Mouse (Mus musculus): ENCODE measurements around the gene Foxf2. TPM values are rescaled to one million over a fixed set of nuclear protein-coding genes. Genes with fewer than 3 reads are reported as not detected.

The Foxf2 gene
- polyA plus RNA-seq (2012; ENCODE audit: insufficient read depth, insufficient read length, missing spikeins), result not detected in 2 replicates

GRCm38 (mm10) chr13:31625333-31626101, at the start of gene Foxf2:
Foxf2 (plus strand) TSS chr13:31625816.
- Histone ChIP-seq H3K4me1 (ENCODE audit: control insufficient read depth, insufficient read depth, low read length) (no peaks in the 10 kb centered on the region; the same call in 1 of the 2 replicates), H3K4me3 (ENCODE audit: insufficient read depth, low read length) (peak within 1 kb of the TSS; percentile 37), H3K27ac (ENCODE audit: insufficient read depth, low read depth, low read length) (no peak within 1 kb of the TSS)
- TF ChIP-seq CTCF (IDR thresholded peaks at IDR 0.05; ENCODE audit: low read depth, low read length), result no peak
- no peak for TF ChIP-seq POLR2A (IDR thresholded peaks at IDR 0.05; ENCODE audit: borderline replicate concordance, low read depth, low read length)

GRCm38 (mm10) chr13:31576696-31577095, 48.9 kb upstream of the Foxf2 start:
- no peak for TF ChIP-seq POLR2A (IDR thresholded peaks at IDR 0.05; ENCODE audit: borderline replicate concordance, low read depth, low read length)
- TF ChIP-seq CTCF (IDR thresholded peaks at IDR 0.05; ENCODE audit: low read depth, low read length), result no peak
- no peaks in the 10 kb centered on the region for H3K4me1 ChIP-seq (ENCODE audit: control insufficient read depth, insufficient read depth, low read length)
- H3K27ac ChIP-seq (ENCODE audit: insufficient read depth, low read depth, low read length), result no peak overlapping the region
- no peak overlapping the region for H3K4me3 ChIP-seq (ENCODE audit: insufficient read depth, low read length)

DNA sequence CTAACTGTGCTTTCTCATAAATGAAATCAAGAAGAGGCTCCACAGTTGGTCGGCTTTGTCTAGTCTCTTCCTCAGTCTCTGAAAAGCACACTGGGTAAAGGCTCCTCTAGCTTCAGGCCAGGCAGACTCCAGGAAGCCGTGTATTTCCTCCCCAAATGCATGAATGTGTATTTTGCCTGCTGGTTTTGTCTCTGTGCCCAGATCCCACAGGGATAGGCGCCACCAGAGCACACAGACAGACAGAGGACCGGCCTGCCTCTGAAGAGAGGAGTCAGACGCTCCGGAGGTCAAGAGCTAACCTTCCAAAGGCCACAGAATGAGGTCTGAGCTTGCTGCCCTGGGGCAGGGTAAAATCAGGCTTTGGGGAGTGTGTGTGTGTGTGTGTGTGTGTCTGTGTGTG, 48.0 kb upstream of the Foxf2 start:
- TF ChIP-seq CTCF (IDR thresholded peaks at IDR 0.05; ENCODE audit: low read depth, low read length) (no peak), POLR2A (IDR thresholded peaks at IDR 0.05; ENCODE audit: borderline replicate concordance, low read depth, low read length) (no peak)
- Histone ChIP-seq H3K4me3 (ENCODE audit: insufficient read depth, low read length) (no peak overlapping the region), H3K27ac (ENCODE audit: insufficient read depth, low read depth, low read length) (no peak overlapping the region), H3K4me1 (ENCODE audit: control insufficient read depth, insufficient read depth, low read length) (no peaks in the 10 kb centered on the region)

GRCm38 (mm10) chr13:31578389-31578788, 47.2 kb upstream of the Foxf2 start:
- Histone ChIP-seq H3K4me1 (ENCODE audit: control insufficient read depth, insufficient read depth, low read length) (no peaks in the 10 kb centered on the region), H3K4me3 (ENCODE audit: insufficient read depth, low read length) (no peak overlapping the region), H3K27ac (ENCODE audit: insufficient read depth, low read depth, low read length) (no peak overlapping the region)
- no peak for TF ChIP-seq CTCF (IDR thresholded peaks at IDR 0.05; ENCODE audit: low read depth, low read length)
- no peak for TF ChIP-seq POLR2A (IDR thresholded peaks at IDR 0.05; ENCODE audit: borderline replicate concordance, low read depth, low read length)

DNA sequence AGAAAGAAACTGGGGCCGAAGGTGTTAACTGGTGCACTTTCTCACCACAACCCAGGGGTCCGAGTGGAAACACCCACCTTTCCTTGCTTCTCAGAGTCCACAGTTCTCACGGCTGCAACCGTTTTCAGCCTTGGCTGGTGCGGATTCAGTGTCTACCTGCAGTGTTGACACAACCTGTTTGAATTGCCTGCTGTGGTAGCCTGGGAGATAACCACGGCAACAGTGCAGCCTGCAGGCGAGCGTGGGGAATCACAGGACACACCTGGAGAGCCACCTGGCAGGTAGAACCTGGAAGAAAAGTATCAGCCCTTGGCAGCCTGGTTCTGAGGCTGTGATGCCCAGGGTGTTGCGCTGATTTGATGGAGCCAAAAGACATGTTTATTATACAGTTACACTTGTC, 45.8 kb upstream of the Foxf2 start:
- no peaks in the 10 kb centered on the region for H3K4me1 ChIP-seq (ENCODE audit: control insufficient read depth, insufficient read depth, low read length)
- no peak overlapping the region for H3K27ac ChIP-seq (ENCODE audit: insufficient read depth, low read depth, low read length)
- H3K4me3 ChIP-seq (ENCODE audit: insufficient read depth, low read length), result no peak overlapping the region
- TF ChIP-seq CTCF (IDR thresholded peaks at IDR 0.05; ENCODE audit: low read depth, low read length) (no peak), POLR2A (IDR thresholded peaks at IDR 0.05; ENCODE audit: borderline replicate concordance, low read depth, low read length) (no peak)

GRCm38 (mm10) chr13:31587341-31587740, 38.3 kb upstream of the Foxf2 start:
- Histone ChIP-seq H3K27ac (ENCODE audit: insufficient read depth, low read depth, low read length) (no peak overlapping the region), H3K4me1 (ENCODE audit: control insufficient read depth, insufficient read depth, low read length) (no peaks in the 10 kb centered on the region), H3K4me3 (ENCODE audit: insufficient read depth, low read length) (no peak overlapping the region)
- TF ChIP-seq POLR2A (IDR thresholded peaks at IDR 0.05; ENCODE audit: borderline replicate concordance, low read depth, low read length), result no peak
- no peak for TF ChIP-seq CTCF (IDR thresholded peaks at IDR 0.05; ENCODE audit: low read depth, low read length)

- TF ChIP-seq POLR2A (IDR thresholded peaks at IDR 0.05; ENCODE audit: borderline replicate concordance, low read depth, low read length) (no peak), CTCF (IDR thresholded peaks at IDR 0.05; ENCODE audit: low read depth, low read length) (no peak)
- H3K27ac ChIP-seq (ENCODE audit: insufficient read depth, low read depth, low read length), result no peak overlapping the region
- no peak overlapping the region for H3K4me3 ChIP-seq (ENCODE audit: insufficient read depth, low read length)
- H3K4me1 ChIP-seq (ENCODE audit: control insufficient read depth, insufficient read depth, low read length), result no peaks in the 10 kb centered on the region
Observed at GRCm38 (mm10) chr13:31599576-31599975, 26.0 kb upstream of the Foxf2 start.

DNA sequence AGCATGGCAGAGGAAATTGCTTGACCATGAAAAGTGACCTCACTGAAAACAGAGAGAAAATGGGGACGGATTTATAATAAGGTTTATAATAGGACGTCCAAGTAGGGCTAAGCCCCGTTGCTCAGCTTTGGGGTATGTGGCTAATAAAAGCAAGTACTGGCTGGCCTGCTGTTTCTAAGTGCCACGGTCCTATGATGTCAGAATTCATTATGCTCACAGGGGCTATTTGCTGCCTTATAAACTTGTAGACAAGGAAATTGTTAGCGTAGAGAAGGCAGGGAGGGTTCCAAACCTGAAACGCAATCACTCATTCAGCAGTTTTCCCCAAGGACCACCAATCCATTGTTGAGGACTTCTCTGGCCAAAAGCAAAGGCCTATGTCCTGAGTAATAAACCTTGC, 21.7 kb upstream of the Foxf2 start:
- Histone ChIP-seq H3K4me1 (ENCODE audit: control insufficient read depth, insufficient read depth, low read length) (no peaks in the 10 kb centered on the region), H3K27ac (ENCODE audit: insufficient read depth, low read depth, low read length) (no peak overlapping the region), H3K4me3 (ENCODE audit: insufficient read depth, low read length) (no peak overlapping the region)
- TF ChIP-seq CTCF (IDR thresholded peaks at IDR 0.05; ENCODE audit: low read depth, low read length) (no peak), POLR2A (IDR thresholded peaks at IDR 0.05; ENCODE audit: borderline replicate concordance, low read depth, low read length) (no peak)

- no peak overlapping the region for H3K27ac ChIP-seq (ENCODE audit: insufficient read depth, low read depth, low read length)
- TF ChIP-seq POLR2A (IDR thresholded peaks at IDR 0.05; ENCODE audit: borderline replicate concordance, low read depth, low read length), result no peak
- TF ChIP-seq CTCF (IDR thresholded peaks at IDR 0.05; ENCODE audit: low read depth, low read length), result no peak
Observed at GRCm38 (mm10) chr13:31614724-31615465, 10.7 kb upstream of the Foxf2 start.

More at GRCm38 (mm10) chr13:31614724-31615465, 10.7 kb upstream of the Foxf2 start:
- H3K4me1 ChIP-seq (ENCODE audit: control insufficient read depth, insufficient read depth, low read length), result no peaks in the 10 kb centered on the region
- no peak overlapping the region for H3K4me3 ChIP-seq (ENCODE audit: insufficient read depth, low read length)
